Mouse (Mus musculus): ENCODE results near the gene Crxos. TPM values are rescaled to one million over a fixed set of nuclear protein-coding genes. Genes with fewer than 3 reads are reported as not detected.

Gene Crxos
- polyA plus RNA-seq, 1 experiment, result 0.03 TPM

DNA sequence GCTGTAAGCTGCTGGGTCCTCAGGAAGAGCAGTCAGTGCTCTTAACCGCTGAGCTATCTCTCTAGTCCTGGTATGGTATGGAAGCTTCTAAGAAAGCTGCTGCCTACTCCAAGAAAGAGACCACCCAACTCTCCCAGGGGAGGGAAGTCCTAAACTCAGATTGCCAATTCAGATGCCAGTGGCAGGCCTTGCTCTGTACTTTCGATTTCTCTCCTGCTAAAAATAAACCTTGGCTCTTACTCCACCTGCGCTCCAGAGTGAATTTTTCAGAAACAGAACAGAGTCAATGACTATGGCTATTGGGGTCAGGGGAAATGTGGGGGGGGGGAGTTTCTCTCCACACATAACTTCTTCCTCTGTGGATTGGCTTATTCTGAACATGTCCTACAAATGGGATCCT, 49.2 kb downstream of the Crxos start:
- Histone ChIP-seq H3K4me1 (ENCODE audit: control insufficient read depth) (peaks cover 10% of the 10 kb centered on the region), H3K27me3 (ENCODE audit: control insufficient read depth) (peaks cover 9% of the 10 kb centered on the region), H3K36me3 (ENCODE audit: control insufficient read depth) (peaks cover 6% of the 10 kb centered on the region), H3K9me3 (ENCODE audit: control insufficient read depth, low read length) (no peaks in the 10 kb centered on the region), H3K4me3 (replicated peaks) (no peak overlapping the region)
- TF ChIP-seq GATA1 (IDR thresholded peaks at IDR 0.05; ENCODE audit: low read length) (no peak), TAL1 (IDR thresholded peaks at IDR 0.05; ENCODE audit: low read length) (no peak)

DNA sequence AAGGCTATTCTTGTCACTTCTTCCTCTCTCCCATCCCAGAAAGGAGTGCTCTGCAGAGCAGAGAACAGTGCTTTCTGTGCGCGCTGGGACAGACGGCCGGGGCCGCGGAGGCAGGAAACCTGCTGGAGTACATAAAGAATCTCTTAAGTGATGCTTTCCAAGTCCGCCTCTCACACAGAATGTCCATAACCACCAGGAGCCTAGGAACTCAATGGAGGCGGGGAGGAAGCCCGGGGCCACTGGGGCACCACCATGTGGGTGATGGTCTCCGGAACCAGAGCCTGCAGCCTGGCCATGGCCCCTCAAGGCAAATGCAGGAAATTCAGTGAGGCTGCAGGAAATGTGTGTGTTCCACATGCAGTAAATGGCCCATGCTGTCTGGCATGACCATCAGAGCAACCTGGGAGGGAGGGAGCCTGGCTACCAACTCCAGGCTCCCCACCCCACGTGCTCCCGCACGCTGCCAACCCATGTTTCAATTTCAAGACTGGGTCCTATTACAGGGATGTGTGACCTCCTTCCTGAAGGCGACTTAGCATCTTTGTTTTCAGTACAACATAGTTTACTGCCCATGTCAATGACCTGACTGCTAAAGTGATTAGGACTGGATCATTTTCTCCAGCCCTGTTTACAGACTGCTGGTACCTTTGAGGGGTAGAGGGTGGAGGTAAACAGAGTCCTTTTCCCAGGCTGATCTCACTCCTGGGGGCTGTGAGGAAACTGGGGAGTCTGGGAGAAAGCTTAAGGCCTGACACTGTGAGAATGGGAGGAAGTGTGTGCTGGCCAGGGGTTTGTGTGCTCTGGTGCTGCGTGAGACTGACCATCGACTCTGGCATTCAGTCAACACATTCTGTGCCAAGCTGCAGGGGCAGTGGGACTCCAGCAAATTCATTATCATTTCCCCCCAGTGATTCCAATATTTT, 51.3 kb downstream of the Crxos start:
- peaks cover 9% of the 10 kb centered on the region for H3K27me3 ChIP-seq (ENCODE audit: control insufficient read depth)
- H3K4me3 ChIP-seq (replicated peaks), result no peak overlapping the region
- no peaks in the 10 kb centered on the region for H3K9me3 ChIP-seq (ENCODE audit: control insufficient read depth, low read length)
- TF ChIP-seq GATA1 (IDR thresholded peaks at IDR 0.05; ENCODE audit: low read length) (no peak), TAL1 (IDR thresholded peaks at IDR 0.05; ENCODE audit: low read length) (no peak)
- H3K36me3 ChIP-seq (ENCODE audit: control insufficient read depth), result peaks cover 27% of the 10 kb centered on the region
- peaks cover 7% of the 10 kb centered on the region for H3K4me1 ChIP-seq (ENCODE audit: control insufficient read depth)

DNA sequence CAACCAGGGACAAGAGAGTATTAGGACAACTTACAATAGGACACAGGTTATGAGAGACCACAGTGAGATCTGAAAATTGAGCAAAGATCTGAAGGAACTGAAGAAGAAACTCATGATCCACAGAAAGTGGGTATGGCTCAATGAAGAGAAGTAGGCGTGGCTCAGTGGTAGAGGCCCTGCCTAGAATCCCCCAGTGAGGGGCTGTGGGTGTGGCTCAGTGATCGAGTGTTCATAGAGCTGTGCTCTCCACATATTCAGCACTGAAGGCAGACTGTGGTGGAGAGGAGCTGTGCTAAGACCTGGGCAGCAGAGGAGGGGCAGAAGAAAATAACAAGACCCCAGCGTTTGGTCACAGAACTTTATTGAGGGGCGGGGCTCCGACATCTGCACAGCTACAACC, 55.1 kb downstream of the Crxos start:
- Histone ChIP-seq H3K9me3 (ENCODE audit: control insufficient read depth, low read length) (no peaks in the 10 kb centered on the region), H3K27me3 (ENCODE audit: control insufficient read depth) (peaks cover 9% of the 10 kb centered on the region), H3K4me1 (ENCODE audit: control insufficient read depth) (peaks cover 6% of the 10 kb centered on the region), H3K4me3 (replicated peaks) (no peak overlapping the region), H3K36me3 (ENCODE audit: control insufficient read depth) (peaks cover 65% of the 10 kb centered on the region)
- no peak for TF ChIP-seq TAL1 (IDR thresholded peaks at IDR 0.05; ENCODE audit: low read length)
- no peak for TF ChIP-seq GATA1 (IDR thresholded peaks at IDR 0.05; ENCODE audit: low read length)

DNA sequence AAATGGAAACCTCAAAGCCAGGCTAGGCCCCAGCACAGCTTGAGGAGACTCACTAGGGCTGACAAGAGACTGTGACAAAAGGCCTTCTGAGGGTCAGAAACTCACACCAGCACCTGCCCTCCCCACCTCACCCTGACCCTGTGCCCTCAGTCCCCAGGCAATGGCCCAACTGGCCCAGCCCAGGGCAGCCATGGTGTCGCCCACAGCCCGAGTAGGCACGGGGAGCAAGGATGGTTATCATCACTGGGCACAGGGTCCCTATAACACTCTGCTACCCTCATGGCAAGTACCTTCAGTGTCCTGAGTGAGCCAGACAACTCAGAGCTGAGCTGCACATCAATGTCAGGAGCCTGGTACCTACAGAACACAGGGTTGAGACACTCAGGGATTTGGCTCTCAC, 56.2 kb downstream of the Crxos start:
- Histone ChIP-seq H3K27me3 (ENCODE audit: control insufficient read depth) (peaks cover 5% of the 10 kb centered on the region), H3K4me1 (ENCODE audit: control insufficient read depth) (peaks cover 11% of the 10 kb centered on the region), H3K4me3 (replicated peaks) (no peak overlapping the region), H3K9me3 (ENCODE audit: control insufficient read depth, low read length) (no peaks in the 10 kb centered on the region), H3K36me3 (ENCODE audit: control insufficient read depth) (peaks cover 76% of the 10 kb centered on the region)
- TF ChIP-seq TAL1 (IDR thresholded peaks at IDR 0.05; ENCODE audit: low read length) (no peak), GATA1 (IDR thresholded peaks at IDR 0.05; ENCODE audit: low read length) (no peak)

DNA sequence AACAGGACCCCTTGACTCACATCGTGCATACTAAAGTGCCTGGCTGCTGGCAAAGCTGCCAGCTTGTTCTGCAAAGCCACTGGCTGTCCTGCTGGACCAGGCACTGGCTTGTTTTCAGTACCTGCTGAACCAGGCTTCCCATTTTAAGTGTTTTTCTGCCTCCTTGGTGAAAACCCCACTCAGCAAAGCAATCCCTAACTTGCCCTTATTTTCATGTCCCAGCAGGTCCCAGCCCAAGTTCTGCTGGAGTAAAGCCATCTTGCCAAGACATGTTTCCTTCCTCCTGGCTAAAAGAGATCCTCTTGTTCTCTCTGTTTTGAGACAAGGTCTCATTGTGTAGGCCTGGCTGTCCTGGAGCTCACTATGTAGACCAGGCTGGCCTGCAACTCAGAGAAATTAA, 61.9 kb downstream of the Crxos start:
- H3K4me1 ChIP-seq (ENCODE audit: control insufficient read depth), result peaks cover 60% of the 10 kb centered on the region
- no peaks in the 10 kb centered on the region for H3K27me3 ChIP-seq (ENCODE audit: control insufficient read depth)
- TF ChIP-seq GATA1 (IDR thresholded peaks at IDR 0.05; ENCODE audit: low read length) (no peak), TAL1 (IDR thresholded peaks at IDR 0.05; ENCODE audit: low read length) (no peak)
- no peaks in the 10 kb centered on the region for H3K9me3 ChIP-seq (ENCODE audit: control insufficient read depth, low read length)
- H3K36me3 ChIP-seq (ENCODE audit: control insufficient read depth), result peaks cover 59% of the 10 kb centered on the region
- peak overlapping the region; percentile 16 for H3K4me3 ChIP-seq (replicated peaks)

DNA sequence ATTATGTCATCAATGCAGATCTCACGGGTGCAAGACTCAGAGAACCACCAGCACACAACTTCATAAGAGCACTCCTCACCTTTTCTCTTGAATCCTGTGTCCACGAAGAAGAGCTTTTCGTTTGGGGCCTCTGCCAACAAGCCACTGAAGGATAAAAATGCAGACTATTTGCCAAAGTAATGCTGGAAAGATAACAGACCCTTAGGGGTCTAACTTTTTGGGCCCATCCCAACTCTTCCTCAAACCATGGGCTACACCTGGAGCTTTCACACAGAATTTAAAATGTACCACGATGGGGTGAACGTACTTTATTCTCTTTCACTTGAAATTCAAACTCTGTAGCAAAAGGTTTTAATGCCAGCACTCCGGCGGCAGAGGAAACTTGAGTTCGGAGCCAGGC, 62.8 kb downstream of the Crxos start:
- H3K36me3 ChIP-seq (ENCODE audit: control insufficient read depth), result peaks cover 50% of the 10 kb centered on the region
- peak overlapping the region; percentile 82 for H3K4me3 ChIP-seq (replicated peaks)
- TF ChIP-seq GATA1 (IDR thresholded peaks at IDR 0.05; ENCODE audit: low read length) (no peak), TAL1 (IDR thresholded peaks at IDR 0.05; ENCODE audit: low read length) (no peak)
- no peaks in the 10 kb centered on the region for H3K27me3 ChIP-seq (ENCODE audit: control insufficient read depth)
- peaks cover 69% of the 10 kb centered on the region for H3K4me1 ChIP-seq (ENCODE audit: control insufficient read depth)
- no peaks in the 10 kb centered on the region for H3K9me3 ChIP-seq (ENCODE audit: control insufficient read depth, low read length)

DNA sequence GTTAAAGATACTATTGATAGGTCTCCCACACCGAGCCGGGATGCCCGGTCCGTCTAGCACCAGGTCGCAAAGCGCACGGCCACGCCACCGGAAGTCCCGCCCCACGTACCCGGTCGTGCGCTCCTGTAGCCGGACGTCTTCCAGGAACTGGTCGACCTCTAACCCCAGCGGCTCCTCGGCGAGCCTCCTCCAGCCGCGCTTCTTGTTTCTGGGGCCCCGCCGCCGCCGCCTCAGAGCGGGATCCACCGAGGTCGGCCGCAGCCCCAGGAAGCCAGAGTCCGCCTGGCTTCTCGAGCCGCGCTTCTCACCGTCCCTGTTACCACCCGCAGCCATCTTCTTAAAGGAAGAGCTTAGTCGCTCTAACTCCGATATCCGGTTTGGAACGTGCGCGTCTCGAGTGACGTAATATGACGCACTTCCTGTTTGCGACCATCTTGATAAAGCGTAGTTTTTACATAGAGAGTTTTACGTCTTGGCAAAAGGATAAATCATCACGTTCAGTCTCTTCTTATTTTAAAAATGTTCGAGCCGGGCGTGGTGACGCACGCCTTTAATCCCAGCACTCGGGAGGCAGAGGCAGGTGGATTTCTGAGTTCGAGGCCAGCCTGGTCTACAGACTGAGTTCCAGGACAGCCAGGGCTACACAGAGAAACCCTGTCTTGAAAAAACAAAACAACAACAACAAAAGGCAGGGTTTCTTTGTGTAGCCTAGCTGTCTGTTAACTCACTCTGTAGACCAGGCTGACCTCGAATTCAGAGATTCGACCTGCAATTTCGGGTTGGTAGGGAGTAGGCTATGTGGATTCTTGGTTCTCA, 63.5 kb downstream of the Crxos start, which contains the start of gene Nop53:
Nop53 (minus strand) TSS at position 354 of the 816 bp plus-strand sequence.
- H3K4me1 ChIP-seq (ENCODE audit: control insufficient read depth), result peaks cover 72% of the 10 kb centered on the region
- TF ChIP-seq TAL1 (IDR thresholded peaks at IDR 0.05; ENCODE audit: low read length) (no peak), GATA1 (IDR thresholded peaks at IDR 0.05; ENCODE audit: low read length) (peak; percentile 60)
- no peaks in the 10 kb centered on the region for H3K27me3 ChIP-seq (ENCODE audit: control insufficient read depth)
- H3K36me3 ChIP-seq (ENCODE audit: control insufficient read depth), result peaks cover 43% of the 10 kb centered on the region
- H3K9me3 ChIP-seq (ENCODE audit: control insufficient read depth, low read length), result no peaks in the 10 kb centered on the region
- peak within 1 kb of the TSS; percentile 82 for H3K4me3 ChIP-seq (replicated peaks)

DNA sequence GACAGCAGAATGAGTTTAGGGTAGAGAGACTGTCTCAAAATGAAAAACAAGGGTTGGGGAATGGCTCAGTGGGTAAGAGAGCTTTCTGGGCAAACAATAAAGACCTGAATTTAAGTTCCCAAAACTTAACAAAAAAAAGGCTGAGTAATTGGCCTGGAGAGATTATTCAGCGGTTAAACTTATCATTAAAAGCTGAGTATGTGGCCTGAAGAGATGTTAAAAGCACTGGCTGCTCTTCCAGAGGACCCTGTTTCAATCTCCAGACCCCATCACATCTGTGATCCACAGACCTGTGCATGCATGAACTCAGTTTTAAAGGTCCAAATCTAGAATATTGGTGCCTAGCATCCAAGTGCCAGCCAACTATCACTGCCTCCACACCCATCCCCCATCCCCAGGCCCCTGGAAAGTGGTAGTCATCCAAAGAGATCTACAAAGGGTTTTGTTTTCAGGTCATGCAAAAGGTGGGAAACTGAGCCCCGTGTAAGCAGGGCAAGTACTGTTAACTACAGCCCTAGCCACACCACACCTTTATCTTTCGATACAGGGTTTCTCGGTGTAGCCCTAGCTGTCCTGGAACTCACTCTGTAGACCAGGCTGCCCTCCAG, 65.3 kb downstream of the Crxos start:
- Histone ChIP-seq H3K36me3 (ENCODE audit: control insufficient read depth) (peaks cover 25% of the 10 kb centered on the region), H3K9me3 (ENCODE audit: control insufficient read depth, low read length) (no peaks in the 10 kb centered on the region), H3K27me3 (ENCODE audit: control insufficient read depth) (no peaks in the 10 kb centered on the region), H3K4me1 (ENCODE audit: control insufficient read depth) (peaks cover 88% of the 10 kb centered on the region), H3K4me3 (replicated peaks) (peak overlapping the region; percentile 62)
- TF ChIP-seq GATA1 (IDR thresholded peaks at IDR 0.05; ENCODE audit: low read length) (no peak), TAL1 (IDR thresholded peaks at IDR 0.05; ENCODE audit: low read length) (no peak)

All from erythroblast, embryonic 14.5 days (primary cell).